Comparison of ENCODE assay signal across 10 mouse cellular contexts in the genomic region with DNA sequence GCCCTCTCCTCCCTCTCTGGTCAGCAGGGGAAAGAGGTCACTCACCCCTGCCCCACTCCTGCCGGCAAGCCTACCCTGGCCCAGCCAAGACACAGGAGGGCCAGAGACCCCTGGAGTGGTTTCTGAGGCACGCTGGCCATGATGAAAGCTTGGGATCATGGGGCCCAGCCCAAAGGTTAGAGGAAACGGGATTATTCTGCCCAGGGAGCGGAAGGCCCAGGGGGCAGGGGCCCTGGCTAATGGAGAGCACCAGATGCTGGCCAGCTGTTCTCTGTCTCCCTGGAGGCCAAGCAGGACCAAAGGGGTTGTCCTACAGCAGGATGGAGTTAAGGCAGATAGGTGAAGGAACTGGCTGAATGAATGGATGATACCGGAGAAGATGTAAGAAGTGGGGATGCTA.
"Had no signal": no experiment of that assay in that cellular context is flagged by ENCODE, and none has a peak within 500 bp of the region (broad histone marks: within the 10 kb centered on the region; RNA-seq: fewer than 3 reads in every experiment).

No protein-coding gene starts in this region.

- DNase-seq: kidney, adult 11 months; liver; liver, embryonic 13.5 days; liver, postnatal 0 days; right cerebral cortex, postnatal 4 days; thymus, adult 2 months; thymus, postnatal 25 days had no signal

- H3K4me1 ChIP-seq: liver, embryonic 13.5 days had no signal

- ATAC-seq: liver, postnatal 0 days; midbrain, embryonic 15.5 days had no signal

- H3K27ac ChIP-seq: liver, embryonic 13.5 days; lung, embryonic 15.5 days; midbrain, embryonic 15.5 days; neural tube, embryonic 12.5 days had no signal

- H3K4me2 ChIP-seq: liver, embryonic 13.5 days; lung, embryonic 15.5 days; midbrain, embryonic 15.5 days; neural tube, embryonic 12.5 days had no signal

- H3K36me3 ChIP-seq: liver, embryonic 13.5 days; lung, embryonic 15.5 days; midbrain, embryonic 15.5 days; neural tube, embryonic 12.5 days had no signal

- H3K4me3 ChIP-seq: liver, embryonic 13.5 days; lung, embryonic 15.5 days; midbrain, embryonic 15.5 days; neural tube, embryonic 12.5 days had no signal

- H3K9ac ChIP-seq: liver, embryonic 13.5 days; liver, postnatal 0 days; lung, embryonic 15.5 days; midbrain, embryonic 15.5 days; neural tube, embryonic 12.5 days had no signal

- H3K9me3 ChIP-seq: liver, embryonic 13.5 days; lung, embryonic 15.5 days; midbrain, embryonic 15.5 days; neural tube, embryonic 12.5 days had no signal
